Mouse (Mus musculus) CH12.LX (cell line): Measurements from ENCODE around the gene St6galnac4.

Experiments
- CTCF ChIP-seq, 2 experiments: IDR thresholded peaks in 1 of 2; conservative IDR thresholded peaks in 1 of 2; 2 replicates each; pipeline ENCODE4 v1.5.1; 2011 to 2012; ENCODE audit warnings: low read depth in 2 of 2, low read length in 2 of 2, improper control_type of control experiment in 1 of 2, inconsistent platforms in 1 of 2, mild to moderate bottlenecking in 1 of 2, moderate library complexity in 1 of 2
- ELF1 ChIP-seq: IDR thresholded peaks from 2 replicates; pipeline ENCODE4 v1.6.1; 2014; ENCODE audit warnings: low read depth, mild to moderate bottlenecking, inconsistent platforms, low read length, improper control_type of control experiment
- POLR2A ChIP-seq: IDR thresholded peaks from 2 replicates; pipeline ENCODE4 v1.6.1; 2011; ENCODE audit warnings: low read depth, mild to moderate bottlenecking, improper control_type of control experiment, low read length
- USF1 ChIP-seq: IDR thresholded peaks from 2 replicates; pipeline ENCODE4 v1.6.1; 2014; ENCODE audit warnings: low read depth, mild to moderate bottlenecking, inconsistent platforms, low read length, improper control_type of control experiment
- ZKSCAN1 ChIP-seq: IDR thresholded peaks from 2 replicates; pipeline ENCODE4 v1.6.1; 2012; ENCODE audit warnings: low read depth, inconsistent platforms, low read length, improper control_type of control experiment, borderline replicate concordance
- ZNF384 ChIP-seq: IDR thresholded peaks from 2 replicates; pipeline ENCODE4 v1.6.1; 2012; ENCODE audit warnings: low read depth, low read length, improper control_type of control experiment, inconsistent platforms

GRCm38 (mm10) chr2:32647366-32647765 is 60.5 kb downstream of the St6galnac4 start:
- TF ChIP-seq CTCF (conservative IDR thresholded peaks at IDR 0.05 in 1 of 2, IDR thresholded peaks at IDR 0.05 in 1 of 2; ENCODE audit: low read depth in 2 of 2, low read length in 2 of 2) (no peak), POLR2A (no peak), USF1 (no peak), ZKSCAN1 (no peak), ZNF384 (no peak), ELF1 (no peak)
